Mouse (Mus musculus): Measurements from ENCODE around the gene Nfix.

The Nfix gene

GRCm38 (mm10) chr8:84794486-84794885 is 5.7 kb downstream of the Nfix start:
- peak; percentile 43 for DNase-seq

GRCm38 (mm10) chr8:84793791-84794485 is 6.2 kb downstream of the Nfix start:
- DNase-seq: peak; percentile 87

GRCm38 (mm10) chr8:84793134-84793533 is 7.0 kb downstream of the Nfix start:
- DNase-seq: no peak

GRCm38 (mm10) chr8:84792429-84792947 is 7.7 kb downstream of the Nfix start:
- DNase-seq: no peak

- DNase-seq: no peak
Measured at GRCm38 (mm10) chr8:84790537-84790936, 9.6 kb downstream of the Nfix start.

- DNase-seq: no peak
Measured at GRCm38 (mm10) chr8:84789855-84790486, 10.2 kb downstream of the Nfix start.

GRCm38 (mm10) chr8:84789345-84789744 is 10.8 kb downstream of the Nfix start:
- no peak for DNase-seq

- DNase-seq: peak; percentile 93
Measured at GRCm38 (mm10) chr8:84788896-84789295, 11.2 kb downstream of the Nfix start.

GRCm38 (mm10) chr8:84787523-84788302 is 12.4 kb downstream of the Nfix start:
- no peak for DNase-seq

- no peak for DNase-seq
Measured at GRCm38 (mm10) chr8:84786801-84787467, 13.2 kb downstream of the Nfix start.

GRCm38 (mm10) chr8:84785756-84786677 is 14.1 kb downstream of the Nfix start:
- peak; percentile 92 for DNase-seq

- DNase-seq: no peak
Measured at GRCm38 (mm10) chr8:84785506-84785755, 14.7 kb downstream of the Nfix start.

- DNase-seq: no peak
Measured at GRCm38 (mm10) chr8:84784681-84785505, 15.3 kb downstream of the Nfix start.

GRCm38 (mm10) chr8:84783919-84784581 is 16.1 kb downstream of the Nfix start:
- DNase-seq: peak; percentile 68

GRCm38 (mm10) chr8:84783198-84783918 is 16.8 kb downstream of the Nfix start:
- DNase-seq: no peak

GRCm38 (mm10) chr8:84782680-84783079 is 17.5 kb downstream of the Nfix start:
- DNase-seq: no peak

GRCm38 (mm10) chr8:84781686-84782505 is 18.2 kb downstream of the Nfix start:
- DNase-seq: no peak

- no peak for DNase-seq
Measured at GRCm38 (mm10) chr8:84780949-84781680, 19.0 kb downstream of the Nfix start.
